Mouse (Mus musculus) liver, embryonic 14.5 days (tissue): ENCODE data around the gene Mrpl51.

Experiments used
- CTCF ChIP-seq: IDR thresholded peaks from 2 replicates; pipeline ENCODE4 v1.5.1; 2016; ENCODE audit warnings: antibody characterized with exemption, low read depth, control low read depth
- EP300 ChIP-seq: IDR thresholded peaks from 2 replicates; pipeline ENCODE4 v1.6.1; 2016; ENCODE audit warnings: antibody characterized with exemption, low read depth

- no peak for TF ChIP-seq CTCF
- no peak for TF ChIP-seq EP300
Measured at GRCm38 (mm10) chr6:125164672-125165327, 26.8 kb upstream of the Mrpl51 start.
